Mouse (Mus musculus) bone marrow, adult 2 months (tissue): ENCODE data around the gene Pcif1.

Source experiments
- CTCF ChIP-seq: fragments of 200-500 bp; IDR thresholded peaks from 2 replicates; pipeline ENCODE4 v1.5.1; 2011; ENCODE audit warnings: low read length, control low read depth; ENCODE audit not compliant: control insufficient read depth, insufficient read depth
- POLR2A ChIP-seq: fragments of 200-500 bp; IDR thresholded peaks from 2 replicates; pipeline ENCODE4 v1.6.1; 2011; ENCODE audit warnings: low read depth, mild to moderate bottlenecking, control low read depth, low read length, borderline replicate concordance; ENCODE audit not compliant: control insufficient read depth

- TF ChIP-seq POLR2A (no peak), CTCF (no peak)
Observed at GRCm38 (mm10) chr2:164912151-164912550, 33.0 kb downstream of the Pcif1 start.
